Mouse (Mus musculus): ENCODE measurements around the gene Pcx. TPM values are rescaled to one million over a fixed set of nuclear protein-coding genes. Genes with fewer than 3 reads are reported as not detected.

The Pcx gene
- total RNA-seq, 2 experiments from 2014 or later: 40.8 to 42.8 TPM

- ATAC-seq (replicated peaks; ENCODE audit: low FRiP score, poor library complexity, severe bottlenecking): no peak
Observed at GRCm38 (mm10) chr19:4613464-4614304, 103.4 kb downstream of the Pcx start.

- ATAC-seq (replicated peaks; ENCODE audit: low FRiP score, poor library complexity, severe bottlenecking): no peak
Observed at GRCm38 (mm10) chr19:4614305-4615150, 104.3 kb downstream of the Pcx start.

- ATAC-seq (replicated peaks; ENCODE audit: low FRiP score, poor library complexity, severe bottlenecking): peak; percentile 52
Observed at GRCm38 (mm10) chr19:4615151-4616093, 105.2 kb downstream of the Pcx start, which contains the start of gene Lrfn4. Gene Lrfn4, minus strand, starts transcription at chr19:4615667.

- no peak for ATAC-seq (replicated peaks; ENCODE audit: low FRiP score, poor library complexity, severe bottlenecking)
Observed at GRCm38 (mm10) chr19:4616546-4616945, 106.3 kb downstream of the Pcx start.

GRCm38 (mm10) chr19:4618183-4618582 lies 107.9 kb downstream of the Pcx start:
- no peak for ATAC-seq (replicated peaks; ENCODE audit: low FRiP score, poor library complexity, severe bottlenecking)

GRCm38 (mm10) chr19:4619461-4619860 lies 109.2 kb downstream of the Pcx start:
- no peak for ATAC-seq (replicated peaks; ENCODE audit: low FRiP score, poor library complexity, severe bottlenecking)

GRCm38 (mm10) chr19:4620721-4621120 lies 110.4 kb downstream of the Pcx start:
- no peak for ATAC-seq (replicated peaks; ENCODE audit: low FRiP score, poor library complexity, severe bottlenecking)

GRCm38 (mm10) chr19:4622780-4623179 lies 112.5 kb downstream of the Pcx start:
- no peak for ATAC-seq (replicated peaks; ENCODE audit: low FRiP score, poor library complexity, severe bottlenecking)

- no peak for ATAC-seq (replicated peaks; ENCODE audit: low FRiP score, poor library complexity, severe bottlenecking)
Observed at GRCm38 (mm10) chr19:4623419-4623818, 113.1 kb downstream of the Pcx start.

GRCm38 (mm10) chr19:4624006-4624405 lies 113.7 kb downstream of the Pcx start:
- no peak for ATAC-seq (replicated peaks; ENCODE audit: low FRiP score, poor library complexity, severe bottlenecking)

GRCm38 (mm10) chr19:4624406-4625178 lies 114.3 kb downstream of the Pcx start:
- ATAC-seq (replicated peaks; ENCODE audit: low FRiP score, poor library complexity, severe bottlenecking): peak; percentile 26

- peak; percentile 86 for ATAC-seq (replicated peaks; ENCODE audit: low FRiP score, poor library complexity, severe bottlenecking)
Observed at GRCm38 (mm10) chr19:4625179-4625828, 115.0 kb downstream of the Pcx start, which contains the start of gene Rce1. Gene Rce1, minus strand, starts transcription at chr19:4625641.

GRCm38 (mm10) chr19:4625829-4626535 lies 115.7 kb downstream of the Pcx start:
- ATAC-seq (replicated peaks; ENCODE audit: low FRiP score, poor library complexity, severe bottlenecking): peak; percentile 54

- no peak for ATAC-seq (replicated peaks; ENCODE audit: low FRiP score, poor library complexity, severe bottlenecking)
Observed at GRCm38 (mm10) chr19:4628819-4629218, 118.5 kb downstream of the Pcx start.

GRCm38 (mm10) chr19:4635986-4636385 lies 125.7 kb downstream of the Pcx start:
- no peak for ATAC-seq (replicated peaks; ENCODE audit: low FRiP score, poor library complexity, severe bottlenecking)

GRCm38 (mm10) chr19:4644271-4644670 lies 134.0 kb downstream of the Pcx start:
- ATAC-seq (replicated peaks; ENCODE audit: low FRiP score, poor library complexity, severe bottlenecking): no peak

GRCm38 (mm10) chr19:4646917-4647492 lies 136.7 kb downstream of the Pcx start:
- no peak for ATAC-seq (replicated peaks; ENCODE audit: low FRiP score, poor library complexity, severe bottlenecking)
